Mouse (Mus musculus): ENCODE results near the gene Mrpl35. TPM values are rescaled to one million over a fixed set of nuclear protein-coding genes. Genes with fewer than 3 reads are reported as not detected.
A peak's percentile ranks its signal among the peaks of the same experiment; 100 is the strongest.

Mrpl35 gene
- total RNA-seq, 1 experiment from 2014 or later: 40.6 TPM

- DNase-seq: no peak
Observed at GRCm38 (mm10) chr6:71801011-71801713, 25.6 kb downstream of the Mrpl35 start.

- DNase-seq: no peak
Observed at GRCm38 (mm10) chr6:71799391-71799790, 27.4 kb downstream of the Mrpl35 start.

DNA sequence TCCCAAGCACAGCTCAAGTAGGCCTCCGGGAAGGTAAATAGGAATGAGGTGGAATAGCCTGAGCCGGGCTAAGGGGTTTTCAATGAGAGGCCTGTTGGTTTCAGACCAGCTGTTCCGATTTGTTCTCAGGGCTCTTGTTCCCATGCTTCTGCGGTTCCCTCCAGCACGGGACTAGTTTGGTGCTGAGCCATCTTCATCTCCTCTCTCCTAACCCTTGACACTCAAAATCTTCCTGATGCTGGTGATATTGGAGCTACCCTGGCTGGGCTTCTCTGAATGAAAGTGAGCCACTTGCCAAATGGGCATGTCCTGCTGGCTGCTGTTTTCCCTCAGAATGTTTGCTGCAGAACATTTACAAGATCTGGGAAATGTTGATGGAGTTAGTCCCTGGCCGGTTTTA, 35.0 kb downstream of the Mrpl35 start:
- DNase-seq: no peak

GRCm38 (mm10) chr6:71788348-71788747, 38.4 kb downstream of the Mrpl35 start:
- DNase-seq: no peak

DNA sequence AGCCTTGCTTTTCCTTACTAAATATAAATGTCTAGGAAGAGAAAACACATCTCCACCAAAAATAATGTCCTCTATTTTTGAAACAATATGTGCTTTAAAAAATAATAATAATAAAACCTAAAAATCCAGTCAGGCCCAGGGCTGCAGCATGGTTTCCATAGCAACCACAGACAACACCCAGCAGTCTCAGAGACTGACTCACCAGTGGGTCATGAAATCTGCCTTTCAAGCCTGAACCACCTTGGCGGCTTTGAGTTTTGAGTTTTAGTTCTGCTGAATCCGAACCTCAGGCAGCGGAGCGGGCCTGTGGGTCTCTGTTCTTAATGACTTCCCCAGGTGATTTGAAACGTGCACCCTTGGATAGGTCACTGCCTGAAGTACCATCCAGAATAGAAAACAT, 43.6 kb downstream of the Mrpl35 start:
- no peak for DNase-seq

DNA sequence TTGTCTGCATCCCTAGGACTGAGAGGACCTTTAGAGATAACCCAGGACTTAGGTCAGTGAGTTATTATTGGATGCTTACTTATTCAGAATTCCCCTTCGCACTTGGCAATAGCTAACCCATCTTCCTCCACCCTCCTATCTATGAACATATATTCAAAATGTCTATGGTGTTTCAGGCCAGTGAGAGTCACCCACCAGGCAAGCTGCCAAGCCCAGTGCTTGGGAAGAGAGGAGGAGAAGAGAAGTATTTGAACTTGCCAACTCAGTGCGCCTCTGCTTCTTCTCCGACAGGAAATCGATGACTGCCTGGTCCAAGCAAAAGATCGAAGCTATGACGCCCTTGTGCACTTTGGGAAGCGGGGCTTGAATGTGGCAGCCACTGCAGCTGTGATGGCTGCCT, 46.3 kb downstream of the Mrpl35 start:
- DNase-seq: no peak

GRCm38 (mm10) chr6:71779831-71780230, 46.9 kb downstream of the Mrpl35 start:
- no peak for DNase-seq

GRCm38 (mm10) chr6:71778016-71778415, 48.8 kb downstream of the Mrpl35 start:
- DNase-seq: no peak

- peak; percentile 51 for DNase-seq
Observed at GRCm38 (mm10) chr6:71772636-71773208, 54.0 kb downstream of the Mrpl35 start.

DNA sequence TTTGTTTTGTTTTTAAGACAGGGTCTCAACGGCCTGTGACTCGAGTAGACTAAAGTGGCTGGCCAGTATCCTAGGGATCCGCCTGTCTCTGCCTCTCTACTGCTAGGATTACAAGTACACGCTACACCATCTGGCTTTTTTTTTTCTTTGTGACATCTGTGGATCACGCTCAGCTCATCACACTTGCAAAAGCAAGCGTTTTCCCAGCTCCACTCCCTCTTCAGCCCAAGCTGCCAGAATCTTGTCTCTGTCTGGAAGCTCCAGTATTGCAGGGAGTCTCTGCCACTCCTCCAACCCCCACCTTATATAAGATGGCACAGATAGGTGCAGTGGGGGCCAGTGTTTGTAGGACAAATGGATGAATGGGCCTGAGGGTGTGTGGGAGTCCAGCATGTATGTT, 54.6 kb downstream of the Mrpl35 start:
- no peak for DNase-seq

DNA sequence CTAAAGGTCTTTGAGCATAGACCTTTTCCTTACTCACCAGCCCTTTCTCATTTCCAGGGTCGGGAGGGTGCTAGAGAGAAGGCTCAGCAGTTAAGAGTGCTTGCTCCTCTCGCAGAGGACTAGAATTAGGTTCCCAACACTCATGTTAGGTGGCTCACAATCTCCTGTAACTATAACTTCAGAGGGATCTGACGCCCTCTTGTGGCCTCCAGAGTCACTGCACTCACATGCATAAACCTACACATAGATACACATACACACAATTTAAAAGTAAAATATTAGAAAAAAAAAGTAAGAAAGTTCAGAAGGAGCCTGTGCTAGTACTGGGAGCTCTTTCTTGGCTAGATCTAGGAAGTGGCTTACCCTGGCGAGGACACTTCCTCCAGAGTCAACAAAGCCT, 55.5 kb downstream of the Mrpl35 start:
- DNase-seq: no peak

- no peak for DNase-seq
Observed at GRCm38 (mm10) chr6:71770856-71771255, 55.9 kb downstream of the Mrpl35 start.

GRCm38 (mm10) chr6:71769901-71770690, 56.7 kb downstream of the Mrpl35 start:
- no peak for DNase-seq

GRCm38 (mm10) chr6:71767761-71768160, 59.0 kb downstream of the Mrpl35 start:
- no peak for DNase-seq

Other genes starting within 250 kb of the Mrpl35 start
- 38.3 and 44.2 TPM in 2 replicates for gene Kdm3a, start 194.0 kb downstream of the Mrpl35 start, total RNA-seq (2021)
- 5.6 and 7.6 TPM in 2 replicates for gene Reep1, start 119.4 kb downstream of the Mrpl35 start, total RNA-seq (2021)
- 307 and 331 TPM in 2 replicates for gene Immt, start 4.4 kb upstream of the Mrpl35 start, total RNA-seq (2021)
- gene Ptcd3, start 81.8 kb upstream of the Mrpl35 start, total RNA-seq (2021): 107 and 108 TPM in 2 replicates
- 75.1 and 76.9 TPM in 2 replicates for gene Polr1a, start 82.1 kb upstream of the Mrpl35 start, total RNA-seq (2021)

Data from adrenal gland, postnatal 25 days (tissue).